Mouse (Mus musculus): ENCODE data around the gene Aldh8a1. TPM values are rescaled to one million over a fixed set of nuclear protein-coding genes. Genes with fewer than 3 reads are reported as not detected.

The Aldh8a1 gene
- polyA plus RNA-seq (2015; fragmentation: Nextera tagmentation; extraction: Ambion mirVana): not detected in 2 replicates

GRCm38 (mm10) chr10:21376682-21377473 is at the start of gene Aldh8a1:
Gene Aldh8a1 (plus strand): TSS chr10:21377291.
- Histone ChIP-seq H3K4me3 (no peak within 1 kb of the TSS), H3K4me1 (no peaks in the 10 kb centered on the region), H3K27ac (no peak within 1 kb of the TSS), H3K4me2 (no peak within 1 kb of the TSS), H3K9ac (no peak within 1 kb of the TSS), H3K27me3 (no peaks in the 10 kb centered on the region), H3K9me3 (no peaks in the 10 kb centered on the region), H3K36me3 (no peaks in the 10 kb centered on the region)
- ATAC-seq (ENCODE audit: insufficient number of reproducible peaks, low FRiP score, low TSS enrichment, low read depth): no peak
- 76% methylated on average over 13 of the region's 13 CpGs for WGBS

- H3K36me3 ChIP-seq: peaks cover 19% of the 10 kb centered on the region
- H3K4me2 ChIP-seq: no peak overlapping the region
- H3K4me1 ChIP-seq: no peaks in the 10 kb centered on the region
- H3K27ac ChIP-seq: peak overlapping the region; percentile 43; the same call in 1 of the 2 replicates
- no peak overlapping the region for H3K9ac ChIP-seq
- ATAC-seq (ENCODE audit: insufficient number of reproducible peaks, low FRiP score, low TSS enrichment, low read depth): no peak
- H3K9me3 ChIP-seq: no peaks in the 10 kb centered on the region
- 73% methylated on average over 7 of the region's 7 CpGs for WGBS
- no peaks in the 10 kb centered on the region for H3K27me3 ChIP-seq
- no peak overlapping the region for H3K4me3 ChIP-seq
Observed at GRCm38 (mm10) chr10:21327605-21328135, 49.4 kb upstream of the Aldh8a1 start.

GRCm38 (mm10) chr10:21334349-21335105 is 42.6 kb upstream of the Aldh8a1 start:
- Histone ChIP-seq H3K27ac (no peak overlapping the region), H3K9ac (no peak overlapping the region), H3K4me1 (no peaks in the 10 kb centered on the region), H3K4me3 (no peak overlapping the region), H3K36me3 (peaks cover 55% of the 10 kb centered on the region), H3K9me3 (no peaks in the 10 kb centered on the region), H3K27me3 (no peaks in the 10 kb centered on the region), H3K4me2 (no peak overlapping the region)
- ATAC-seq (ENCODE audit: insufficient number of reproducible peaks, low FRiP score, low TSS enrichment, low read depth): no peak
- 75% methylated on average over 7 of the region's 7 CpGs for WGBS

GRCm38 (mm10) chr10:21335534-21335933 is 41.6 kb upstream of the Aldh8a1 start:
- no peaks in the 10 kb centered on the region for H3K4me1 ChIP-seq
- WGBS: 96% methylated on average over 5 of the region's 5 CpGs
- no peak overlapping the region for H3K9ac ChIP-seq
- peaks cover 55% of the 10 kb centered on the region for H3K36me3 ChIP-seq
- no peaks in the 10 kb centered on the region for H3K9me3 ChIP-seq
- H3K27me3 ChIP-seq: no peaks in the 10 kb centered on the region
- no peak overlapping the region for H3K4me3 ChIP-seq
- H3K27ac ChIP-seq: no peak overlapping the region
- ATAC-seq (ENCODE audit: insufficient number of reproducible peaks, low FRiP score, low TSS enrichment, low read depth): no peak
- H3K4me2 ChIP-seq: no peak overlapping the region

GRCm38 (mm10) chr10:21337191-21337590 is 39.9 kb upstream of the Aldh8a1 start:
- Histone ChIP-seq H3K9me3 (no peaks in the 10 kb centered on the region), H3K27ac (no peak overlapping the region), H3K27me3 (no peaks in the 10 kb centered on the region), H3K36me3 (peaks cover 54% of the 10 kb centered on the region), H3K4me1 (no peaks in the 10 kb centered on the region), H3K9ac (no peak overlapping the region), H3K4me2 (no peak overlapping the region), H3K4me3 (no peak overlapping the region)
- no peak for ATAC-seq (ENCODE audit: insufficient number of reproducible peaks, low FRiP score, low TSS enrichment, low read depth)
- WGBS: 65% methylated on average over 2 of the region's 2 CpGs

GRCm38 (mm10) chr10:21341706-21342105 is 35.4 kb upstream of the Aldh8a1 start:
- Histone ChIP-seq H3K4me2 (no peak overlapping the region), H3K36me3 (peaks cover 44% of the 10 kb centered on the region), H3K9me3 (no peaks in the 10 kb centered on the region), H3K27ac (no peak overlapping the region), H3K4me3 (no peak overlapping the region), H3K4me1 (no peaks in the 10 kb centered on the region), H3K9ac (no peak overlapping the region), H3K27me3 (no peaks in the 10 kb centered on the region)
- WGBS: 89% methylated on average over 14 of the region's 14 CpGs
- no peak for ATAC-seq (ENCODE audit: insufficient number of reproducible peaks, low FRiP score, low TSS enrichment, low read depth)

- Histone ChIP-seq H3K9ac (no peak overlapping the region), H3K4me2 (no peak overlapping the region), H3K4me3 (no peak overlapping the region), H3K27me3 (no peaks in the 10 kb centered on the region), H3K36me3 (peaks cover 44% of the 10 kb centered on the region), H3K27ac (no peak overlapping the region), H3K4me1 (no peaks in the 10 kb centered on the region), H3K9me3 (no peaks in the 10 kb centered on the region)
- WGBS: 88% methylated on average over 11 of the region's 11 CpGs
- ATAC-seq (ENCODE audit: insufficient number of reproducible peaks, low FRiP score, low TSS enrichment, low read depth): no peak
Observed at GRCm38 (mm10) chr10:21342331-21343005, 34.6 kb upstream of the Aldh8a1 start.

- no peak overlapping the region for H3K27ac ChIP-seq
- no peaks in the 10 kb centered on the region for H3K4me1 ChIP-seq
- no peak for ATAC-seq (ENCODE audit: insufficient number of reproducible peaks, low FRiP score, low TSS enrichment, low read depth)
- no peak overlapping the region for H3K9ac ChIP-seq
- no peaks in the 10 kb centered on the region for H3K27me3 ChIP-seq
- no peak overlapping the region for H3K4me2 ChIP-seq
- H3K9me3 ChIP-seq: no peaks in the 10 kb centered on the region
- WGBS: 96% methylated on average over 4 of the region's 4 CpGs
- H3K4me3 ChIP-seq: no peak overlapping the region
- H3K36me3 ChIP-seq: peaks cover 47% of the 10 kb centered on the region
Observed at GRCm38 (mm10) chr10:21347332-21347731, 29.8 kb upstream of the Aldh8a1 start.

- no peak overlapping the region for H3K9ac ChIP-seq
- no peaks in the 10 kb centered on the region for H3K27me3 ChIP-seq
- no peak overlapping the region for H3K4me2 ChIP-seq
- no peak overlapping the region for H3K27ac ChIP-seq
- H3K9me3 ChIP-seq: no peaks in the 10 kb centered on the region
- H3K36me3 ChIP-seq: peaks cover 59% of the 10 kb centered on the region
- H3K4me3 ChIP-seq: no peak overlapping the region
- no peaks in the 10 kb centered on the region for H3K4me1 ChIP-seq
- WGBS: 93% methylated on average over 5 of the region's 5 CpGs
- no peak for ATAC-seq (ENCODE audit: insufficient number of reproducible peaks, low FRiP score, low TSS enrichment, low read depth)
Observed at GRCm38 (mm10) chr10:21349449-21349848, 27.6 kb upstream of the Aldh8a1 start.

GRCm38 (mm10) chr10:21349946-21350345 is 27.1 kb upstream of the Aldh8a1 start:
- Histone ChIP-seq H3K4me1 (no peaks in the 10 kb centered on the region), H3K27me3 (no peaks in the 10 kb centered on the region), H3K27ac (no peak overlapping the region), H3K9ac (no peak overlapping the region), H3K4me2 (no peak overlapping the region), H3K4me3 (no peak overlapping the region), H3K9me3 (no peaks in the 10 kb centered on the region), H3K36me3 (peaks cover 64% of the 10 kb centered on the region)
- no peak for ATAC-seq (ENCODE audit: insufficient number of reproducible peaks, low FRiP score, low TSS enrichment, low read depth)
- WGBS: 93% methylated on average over 2 of the region's 2 CpGs

- no peak for ATAC-seq (ENCODE audit: insufficient number of reproducible peaks, low FRiP score, low TSS enrichment, low read depth)
- H3K4me2 ChIP-seq: no peak overlapping the region
- no peaks in the 10 kb centered on the region for H3K4me1 ChIP-seq
- H3K36me3 ChIP-seq: peaks cover 60% of the 10 kb centered on the region
- H3K4me3 ChIP-seq: no peak overlapping the region
- no peaks in the 10 kb centered on the region for H3K9me3 ChIP-seq
- no peak overlapping the region for H3K27ac ChIP-seq
- 90% methylated on average over 11 of the region's 11 CpGs for WGBS
- no peak overlapping the region for H3K9ac ChIP-seq
- no peaks in the 10 kb centered on the region for H3K27me3 ChIP-seq
Observed at GRCm38 (mm10) chr10:21350531-21351515, 26.3 kb upstream of the Aldh8a1 start.
